In the genomic region with DNA sequence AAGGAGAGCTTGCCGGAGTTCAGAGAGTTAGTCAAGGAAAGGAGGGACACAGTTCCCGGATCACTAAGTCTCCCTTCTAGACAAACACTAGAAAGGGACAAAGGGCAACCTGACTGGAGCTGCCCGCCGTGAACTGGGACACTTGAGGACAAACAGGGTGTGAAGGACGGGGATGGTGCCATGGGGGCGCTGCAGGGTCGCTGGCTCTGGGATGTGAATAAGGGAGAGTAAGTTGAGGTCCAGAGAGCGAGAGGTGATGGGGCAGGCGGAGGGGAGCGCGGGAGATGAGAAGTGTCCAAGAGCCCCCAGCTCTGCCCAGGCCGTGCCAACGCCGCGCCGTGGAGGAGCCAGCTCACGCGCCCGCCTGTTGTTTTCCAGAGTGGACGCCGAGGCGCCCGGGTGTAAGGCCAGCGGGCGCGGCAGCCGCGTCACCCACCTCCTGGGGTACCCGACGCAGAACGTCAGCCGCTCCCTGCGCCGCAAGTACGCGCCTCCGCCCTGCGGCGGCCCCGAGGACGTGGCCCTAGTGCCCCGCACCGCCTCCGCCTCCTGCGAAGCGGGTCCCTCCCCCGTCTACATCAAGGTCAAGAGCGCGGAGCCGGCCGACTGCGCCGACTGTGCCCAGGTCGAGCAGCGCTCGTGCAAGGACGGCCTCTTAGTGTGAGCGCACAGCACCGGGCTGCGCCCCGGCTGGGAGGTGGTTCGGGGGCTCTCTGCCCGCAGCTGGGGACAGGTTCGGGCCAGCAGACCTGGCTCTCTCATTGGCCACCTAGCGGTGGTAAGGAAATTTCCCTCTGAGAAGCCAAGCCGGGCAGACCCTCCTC, we compare ENCODE assay signal across 8 mouse cellular contexts. TPM values are rescaled to one million over a fixed set of nuclear protein-coding genes. Genes with fewer than 3 reads are reported as not detected.
A peak's percentile ranks its signal among the peaks of the same experiment; 100 is the strongest.
DNase-seq lines count a peak whose midpoint lies in the region; ATAC-seq and TF ChIP-seq lines count a peak whose summit lies in the region.

No protein-coding gene starts in this region.

- no peaks in the 10 kb centered on the region for H3K36me3 ChIP-seq in forebrain, embryonic 15.5 days
- H3K36me3 ChIP-seq in liver, postnatal 0 days (replicated peaks; ENCODE audit: insufficient read depth, low read length): no peaks in the 10 kb centered on the region
- H3K36me3 ChIP-seq in neural tube, embryonic 13.5 days: no peaks in the 10 kb centered on the region

- H3K4me2 ChIP-seq in forebrain, embryonic 15.5 days (replicated peaks): peak overlapping the region; percentile 93
- H3K4me2 ChIP-seq in liver, postnatal 0 days (ENCODE audit: low read depth, low read length): peak overlapping the region; percentile 86
- H3K4me2 ChIP-seq in neural tube, embryonic 13.5 days: peak overlapping the region; percentile 83

- no peak for TF ChIP-seq EP300 in liver, postnatal 0 days (IDR thresholded peaks at IDR 0.05; ENCODE audit: low read depth)

- WGBS in forebrain, embryonic 15.5 days: under 1% methylated on average over 66 of the region's 66 CpGs
- WGBS in large intestine, adult 2 months: under 1% methylated on average over 66 of the region's 66 CpGs
- WGBS in liver, postnatal 0 days (ENCODE audit: insufficient replicate concordance): 2% methylated on average over 63 of the region's 66 CpGs
- under 1% methylated on average over 66 of the region's 66 CpGs for WGBS in neural tube, embryonic 13.5 days

- intact Hi-C loops in heart, postnatal 25 days (cut with DNase I): loop anchor here (1.0 to 5.0 kb wide), 2 partner anchors 33 to 49 kb away; no protein-coding TSS in a partner anchor

- TF ChIP-seq CTCF in liver, postnatal 0 days (IDR thresholded peaks at IDR 0.05; ENCODE audit: low read depth): peak; percentile 62

- H3K9ac ChIP-seq in forebrain, embryonic 15.5 days (replicated peaks): peak overlapping the region; percentile 59
- peak overlapping the region; percentile 54 for H3K9ac ChIP-seq in liver, postnatal 0 days (replicated peaks)
- peak overlapping the region; percentile 81 for H3K9ac ChIP-seq in neural tube, embryonic 13.5 days

- DNase-seq in c-Kit-positive CD71-negative TER-119-negative erythroid progenitor cells, embryonic 14.5 days (ENCODE audit: low read depth): peak; percentile 36
- DNase-seq in heart, postnatal 25 days (ENCODE audit: low spot score): peak; percentile 64
- DNase-seq in large intestine, adult 2 months (ENCODE audit: low read depth, low spot score): peak; percentile 71
- peak; percentile 44 for DNase-seq in liver, postnatal 0 days
- DNase-seq in testis, postnatal 10 days (ENCODE audit: low spot score): peak; percentile 70

- peak; percentile 82 for ATAC-seq in CD4-positive, CD25-positive, alpha-beta regulatory T cell, adult 4 months
- ATAC-seq in forebrain, embryonic 15.5 days (replicated peaks): peak; percentile 88
- peak; percentile 56 for ATAC-seq in liver, postnatal 0 days
- ATAC-seq in neural tube, embryonic 13.5 days (ENCODE audit: low read depth): peak; percentile 92

- peaks cover 23% of the 10 kb centered on the region for H3K27me3 ChIP-seq in forebrain, embryonic 15.5 days
- peaks cover 46% of the 10 kb centered on the region for H3K27me3 ChIP-seq in liver, postnatal 0 days (ENCODE audit: insufficient read depth, low read length)
- H3K27me3 ChIP-seq in neural tube, embryonic 13.5 days: peaks cover 25% of the 10 kb centered on the region

- no peak overlapping the region for H3K27ac ChIP-seq in forebrain, embryonic 15.5 days (replicated peaks)
- H3K27ac ChIP-seq in liver, postnatal 0 days (ENCODE audit: low read depth): no peak overlapping the region
- peak overlapping the region; percentile 74 for H3K27ac ChIP-seq in neural tube, embryonic 13.5 days (replicated peaks)

- H3K9me3 ChIP-seq in forebrain, embryonic 15.5 days: no peaks in the 10 kb centered on the region
- no peaks in the 10 kb centered on the region for H3K9me3 ChIP-seq in liver, postnatal 0 days (ENCODE audit: low read length)
- no peaks in the 10 kb centered on the region for H3K9me3 ChIP-seq in neural tube, embryonic 13.5 days

- H3K4me3 ChIP-seq in forebrain, embryonic 15.5 days: peak overlapping the region; percentile 69
- peak overlapping the region; percentile 56 for H3K4me3 ChIP-seq in liver, postnatal 0 days (ENCODE audit: low read depth, low read length)
- peak overlapping the region; percentile 61 for H3K4me3 ChIP-seq in neural tube, embryonic 13.5 days

- peaks cover 17% of the 10 kb centered on the region for H3K4me1 ChIP-seq in forebrain, embryonic 15.5 days
- peaks cover 16% of the 10 kb centered on the region for H3K4me1 ChIP-seq in liver, postnatal 0 days (ENCODE audit: insufficient read depth)
- H3K4me1 ChIP-seq in neural tube, embryonic 13.5 days (replicated peaks): peaks cover 17% of the 10 kb centered on the region

RNA-seq across cellular contexts. Expression of a gene that starts 7.1 kb away (rescaled TPM):
- polyA plus RNA-seq in CD4-positive, CD25-positive, alpha-beta regulatory T cell, adult 4 months (2017; shearing (Covaris generic)): not detected
- 0.14 and 0.20 TPM in 2 replicates for polyA plus RNA-seq in forebrain, embryonic 15.5 days (2015; fragmentation: Nextera tagmentation; extraction: Ambion mirVana)
- total RNA-seq in heart, postnatal 25 days (2021): not detected
- polyA plus RNA-seq in large intestine, adult 2 months (2012; rRNA removed): 0.16 and 0.42 TPM in 2 replicates
- polyA plus RNA-seq in liver, postnatal 0 days (2015; fragmentation: Nextera tagmentation; extraction: Ambion mirVana): not detected in 2 replicates
- polyA plus RNA-seq in neural tube, embryonic 13.5 days (2015; fragmentation: Nextera tagmentation; extraction: Ambion mirVana): 0.82 and 0.85 TPM in 2 replicates

RNA-seq across cellular contexts. Expression of a gene that starts 27.5 kb away (rescaled TPM):
- polyA plus RNA-seq in CD4-positive, CD25-positive, alpha-beta regulatory T cell, adult 4 months (2017; shearing (Covaris generic)): 1 to 10 TPM in 1 of 2 experiments, under 1 TPM in 1; 0.19 to 1.7 TPM
- not detected in 2 replicates for polyA plus RNA-seq in forebrain, embryonic 15.5 days (2015; fragmentation: Nextera tagmentation; extraction: Ambion mirVana)
- total RNA-seq in heart, postnatal 25 days (2021): under 1 TPM in 1 of 2 experiments, not detected in 1; 0.25 TPM
- 7.6 and 9.4 TPM in 2 replicates for polyA plus RNA-seq in large intestine, adult 2 months (2012; rRNA removed)
- 0.31 TPM in 2 replicates for polyA plus RNA-seq in liver, postnatal 0 days (2015; fragmentation: Nextera tagmentation; extraction: Ambion mirVana)
- not detected in 2 replicates for polyA plus RNA-seq in neural tube, embryonic 13.5 days (2015; fragmentation: Nextera tagmentation; extraction: Ambion mirVana)

RNA-seq across cellular contexts. Expression of a gene that starts 39.5 kb away (rescaled TPM):
- not detected for polyA plus RNA-seq in CD4-positive, CD25-positive, alpha-beta regulatory T cell, adult 4 months (2017; shearing (Covaris generic))
- not detected in 2 replicates for polyA plus RNA-seq in forebrain, embryonic 15.5 days (2015; fragmentation: Nextera tagmentation; extraction: Ambion mirVana)
- not detected for total RNA-seq in heart, postnatal 25 days (2021)
- not detected in 2 replicates for polyA plus RNA-seq in large intestine, adult 2 months (2012; rRNA removed)
- polyA plus RNA-seq in liver, postnatal 0 days (2015; fragmentation: Nextera tagmentation; extraction: Ambion mirVana): 0.12 and 0.31 TPM in 2 replicates
- polyA plus RNA-seq in neural tube, embryonic 13.5 days (2015; fragmentation: Nextera tagmentation; extraction: Ambion mirVana): 0.15 and 0.52 TPM in 2 replicates

RNA-seq across cellular contexts. Expression of a gene that starts 42.3 kb away (rescaled TPM):
- under 1 TPM in 1 of 2 experiments, not detected in 1; 0.69 TPM for polyA plus RNA-seq in CD4-positive, CD25-positive, alpha-beta regulatory T cell, adult 4 months (2017; shearing (Covaris generic))
- polyA plus RNA-seq in forebrain, embryonic 15.5 days (2015; fragmentation: Nextera tagmentation; extraction: Ambion mirVana): 1.9 and 3.1 TPM in 2 replicates
- under 1 TPM; 0.34 to 0.39 TPM for total RNA-seq in heart, postnatal 25 days (2021)
- 0.10 and 0.21 TPM in 2 replicates for polyA plus RNA-seq in large intestine, adult 2 months (2012; rRNA removed)
- 0.32 and 0.37 TPM in 2 replicates for polyA plus RNA-seq in liver, postnatal 0 days (2015; fragmentation: Nextera tagmentation; extraction: Ambion mirVana)
- 2.5 and 3.1 TPM in 2 replicates for polyA plus RNA-seq in neural tube, embryonic 13.5 days (2015; fragmentation: Nextera tagmentation; extraction: Ambion mirVana)
